Mouse (Mus musculus) cortical plate, adult 2 months (tissue): ENCODE data around the gene Phf6.

ENCODE experiments used
- CTCF ChIP-seq: fragments of 200-500 bp; IDR thresholded peaks from 2 replicates; pipeline ENCODE4 v1.5.1; 2011; ENCODE audit warnings: mild to moderate bottlenecking, control low read depth, low read length; ENCODE audit not compliant: insufficient read depth; ENCODE audit errors: extremely low read depth
- POLR2A ChIP-seq: fragments of 200-500 bp; IDR thresholded peaks from 2 replicates; pipeline ENCODE4 v1.6.1; 2011; ENCODE audit warnings: mild to moderate bottlenecking, low read length, control low read depth; ENCODE audit not compliant: insufficient read depth; ENCODE audit errors: extremely low read depth

- TF ChIP-seq CTCF, result no peak
- TF ChIP-seq POLR2A, result no peak
These were observed 998 bp downstream of the Phf6 start for GRCm38 (mm10) chrX:52912826-52913701.
